Mouse (Mus musculus) testis, adult 2 months (tissue): ENCODE data around the gene Asgr1. TPM values are rescaled to one million over a fixed set of nuclear protein-coding genes. Genes with fewer than 3 reads are reported as not detected.

ENCODE experiments used
- H3K27ac ChIP-seq: fragments of 200-500 bp; 2 replicates; pipeline ENCODE4 v1.5.1; 2012; ENCODE audit warnings: low read depth, low read length; ENCODE audit not compliant: control insufficient read depth, insufficient read depth
- H3K27me3 ChIP-seq: fragments of 200-500 bp; 2 replicates; pipeline ENCODE4 v1.6.1; 2012; ENCODE audit warnings: mild to moderate bottlenecking, low read length, moderate library complexity; ENCODE audit not compliant: control insufficient read depth, insufficient read depth
- H3K36me3 ChIP-seq: fragments of 200-500 bp; 2 replicates; pipeline ENCODE4 v1.6.1; 2012; ENCODE audit warnings: mild to moderate bottlenecking, low read length; ENCODE audit not compliant: control insufficient read depth, insufficient read depth
- H3K4me1 ChIP-seq: fragments of 200-500 bp; 2 replicates; pipeline ENCODE4 v1.6.1; 2012; ENCODE audit warnings: low read length; ENCODE audit not compliant: control insufficient read depth, insufficient read depth
- H3K4me3 ChIP-seq: fragments of 200-500 bp; 2 replicates; pipeline ENCODE4 v1.5.1; 2012; ENCODE audit warnings: low read depth, mild to moderate bottlenecking, low read length, moderate library complexity, mixed read lengths; ENCODE audit not compliant: control insufficient read depth
- CTCF ChIP-seq: fragments of 200-500 bp; IDR thresholded peaks from 2 replicates; pipeline ENCODE4 v1.5.1; 2012; ENCODE audit warnings: low read depth, mild to moderate bottlenecking, inconsistent platforms, low read length, moderate library complexity; ENCODE audit not compliant: control insufficient read depth, insufficient read depth, insufficient replicate concordance
- POLR2A ChIP-seq: fragments of 200-500 bp; IDR thresholded peaks from 2 replicates; pipeline ENCODE4 v1.6.1; 2012; ENCODE audit warnings: low read depth, mild to moderate bottlenecking, inconsistent platforms, low read length, moderate library complexity; ENCODE audit not compliant: control insufficient read depth
- polyA plus RNA-seq: library from polyadenylated mRNA; depleted of rRNA; stranded (reverse); fragments of >200 nt; gene quantifications from 2 replicates; pipeline ENCODE4 v1.2.3, GENCODE M21; 2012

The Asgr1 gene
- polyA plus RNA-seq, 1 experiment, result 1.4 TPM

- no peaks in the 10 kb centered on the region for H3K36me3 ChIP-seq
- peak; percentile 70; the same call in 1 of the 2 replicates for TF ChIP-seq CTCF
- no peak for TF ChIP-seq POLR2A
- H3K4me3 ChIP-seq, result no peak overlapping the region
- peak overlapping the region; percentile 3; the same call in 1 of the 2 replicates for H3K27ac ChIP-seq
- H3K27me3 ChIP-seq, result no peaks in the 10 kb centered on the region
- peaks cover 2% of the 10 kb centered on the region; the same call in 1 of the 2 replicates for H3K4me1 ChIP-seq
Observed at GRCm38 (mm10) chr11:70074379-70075071, 20.6 kb downstream of the Asgr1 start.

- H3K27me3 ChIP-seq, result no peaks in the 10 kb centered on the region
- H3K27ac ChIP-seq, result no peak overlapping the region
- H3K36me3 ChIP-seq, result no peaks in the 10 kb centered on the region
- peaks cover 2% of the 10 kb centered on the region; the same call in 1 of the 2 replicates for H3K4me1 ChIP-seq
- TF ChIP-seq CTCF, result no peak
- no peak for TF ChIP-seq POLR2A
- H3K4me3 ChIP-seq, result no peak overlapping the region
Observed at GRCm38 (mm10) chr11:70075581-70075980, 21.7 kb downstream of the Asgr1 start.

GRCm38 (mm10) chr11:70077441-70077840, 23.6 kb downstream of the Asgr1 start:
- TF ChIP-seq POLR2A (no peak), CTCF (no peak)
- H3K4me3 ChIP-seq, result no peak overlapping the region

GRCm38 (mm10) chr11:70079175-70079574, 25.3 kb downstream of the Asgr1 start:
- TF ChIP-seq POLR2A (no peak), CTCF (no peak)
- no peaks in the 10 kb centered on the region for H3K27me3 ChIP-seq

More at GRCm38 (mm10) chr11:70077441-70077840, 23.6 kb downstream of the Asgr1 start:
- Histone ChIP-seq H3K36me3 (no peaks in the 10 kb centered on the region), H3K4me1 (peaks cover 2% of the 10 kb centered on the region; the same call in 1 of the 2 replicates), H3K27ac (no peak overlapping the region), H3K27me3 (no peaks in the 10 kb centered on the region)

GRCm38 (mm10) chr11:70079928-70080327, 26.0 kb downstream of the Asgr1 start:
- TF ChIP-seq CTCF, result no peak
- TF ChIP-seq POLR2A, result no peak
- H3K36me3 ChIP-seq, result no peaks in the 10 kb centered on the region
- H3K4me3 ChIP-seq, result no peak overlapping the region
- no peak overlapping the region for H3K27ac ChIP-seq
- H3K27me3 ChIP-seq, result no peaks in the 10 kb centered on the region
- peaks cover 3% of the 10 kb centered on the region for H3K4me1 ChIP-seq

More at GRCm38 (mm10) chr11:70079175-70079574, 25.3 kb downstream of the Asgr1 start:
- H3K36me3 ChIP-seq, result no peaks in the 10 kb centered on the region
- H3K4me1 ChIP-seq, result peaks cover 2% of the 10 kb centered on the region; the same call in 1 of the 2 replicates
- no peak overlapping the region for H3K27ac ChIP-seq
- H3K4me3 ChIP-seq, result no peak overlapping the region

GRCm38 (mm10) chr11:70080803-70081590, 27.1 kb downstream of the Asgr1 start:
- H3K27me3 ChIP-seq, result no peaks in the 10 kb centered on the region
- TF ChIP-seq CTCF, result no peak
- no peak for TF ChIP-seq POLR2A

GRCm38 (mm10) chr11:70084563-70084962, 30.7 kb downstream of the Asgr1 start:
- TF ChIP-seq POLR2A, result 0 out of 2 replicates have a peak, but pooled peaks have one; percentile 17
- TF ChIP-seq CTCF, result no peak
- Histone ChIP-seq H3K27ac (no peak overlapping the region), H3K4me3 (no peak overlapping the region), H3K4me1 (peaks cover 3% of the 10 kb centered on the region), H3K36me3 (no peaks in the 10 kb centered on the region), H3K27me3 (no peaks in the 10 kb centered on the region)

More at GRCm38 (mm10) chr11:70080803-70081590, 27.1 kb downstream of the Asgr1 start:
- Histone ChIP-seq H3K27ac (no peak overlapping the region), H3K4me3 (no peak overlapping the region), H3K4me1 (peaks cover 3% of the 10 kb centered on the region), H3K36me3 (no peaks in the 10 kb centered on the region)
